Mouse (Mus musculus) left cerebral cortex, adult 9 months (tissue): Measurements from ENCODE around the gene Apoc3.
A peak's percentile ranks its signal among the peaks of the same experiment; 100 is the strongest.

Experiments
- DNase-seq, 2 experiments: peaks; one replicate each; pipeline ENCODE4 v3.0.0; 2022; ENCODE audit warnings: low spot score in 2 of 2

The Apoc3 gene

DNA sequence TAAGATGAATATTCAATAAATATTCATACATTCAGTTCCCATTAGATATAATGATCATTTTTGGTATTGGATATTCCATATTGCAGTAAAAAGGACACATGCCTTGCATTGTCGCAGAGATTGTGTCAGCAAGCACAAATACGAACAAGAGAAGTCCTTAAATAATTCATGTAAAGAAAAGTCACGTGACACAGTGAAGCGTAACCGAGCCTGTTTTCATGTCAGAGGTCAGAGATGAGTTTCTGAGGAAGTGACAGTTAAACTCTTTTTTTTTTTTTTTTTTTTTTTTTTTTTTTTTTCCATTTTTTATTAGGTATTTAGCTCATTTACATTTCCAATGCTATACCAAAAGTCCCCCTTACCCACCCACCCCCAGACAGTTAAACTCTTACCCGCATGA is 42.8 kb downstream of the Apoc3 start:
- no peak for DNase-seq

- peak in 1 of 2 experiments; percentile 39 for DNase-seq
These were observed 43.8 kb downstream of the Apoc3 start for GRCm38 (mm10) chr9:46191644-46192043.

DNA sequence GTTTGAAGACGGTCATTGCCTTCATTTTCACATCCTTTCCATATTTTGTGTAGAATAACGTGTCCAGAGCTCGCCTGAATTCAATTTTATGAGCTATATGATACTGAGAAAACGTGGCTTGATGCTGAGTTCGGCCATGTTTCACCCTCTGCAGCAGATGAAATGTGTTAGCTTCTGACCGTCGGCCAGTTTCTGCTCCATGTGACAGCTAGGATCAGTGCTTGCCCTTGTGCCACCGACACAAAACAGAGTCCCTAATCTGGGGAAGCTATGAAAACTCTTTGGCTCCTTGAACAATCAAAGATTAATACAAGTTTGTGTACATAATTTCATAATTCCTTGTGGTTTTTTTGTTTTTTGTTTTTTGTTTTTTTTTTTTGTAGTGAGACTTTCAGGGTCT is 44.2 kb downstream of the Apoc3 start:
- DNase-seq: no peak

- no peak for DNase-seq
These were observed 46.1 kb downstream of the Apoc3 start for GRCm38 (mm10) chr9:46189381-46189780.

DNA sequence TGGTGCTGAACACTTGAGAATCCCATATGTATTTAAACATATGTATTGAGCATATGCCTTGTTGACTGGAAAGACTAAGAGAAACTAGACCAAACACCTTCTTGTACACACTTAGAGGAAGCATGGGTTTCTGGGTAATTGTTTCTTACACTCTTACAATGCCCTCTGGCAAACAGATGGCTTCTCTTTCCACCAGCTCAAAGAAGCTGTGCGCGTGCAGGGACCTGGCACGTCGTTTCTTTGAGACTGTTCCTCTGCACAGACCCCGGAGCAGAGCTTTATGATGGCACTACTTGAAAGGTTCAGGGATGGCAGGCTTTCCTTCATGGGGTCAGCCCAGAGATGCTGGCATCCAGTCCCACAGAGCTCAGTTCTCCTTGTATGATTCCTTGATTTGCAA is 46.5 kb downstream of the Apoc3 start:
- DNase-seq: no peak

GRCm38 (mm10) chr9:46188370-46188769 is 47.1 kb downstream of the Apoc3 start:
- no peak for DNase-seq

GRCm38 (mm10) chr9:46186387-46186786 is 49.0 kb downstream of the Apoc3 start:
- DNase-seq: no peak

GRCm38 (mm10) chr9:46185191-46185590 is 50.2 kb downstream of the Apoc3 start:
- DNase-seq: peak in 1 of 2 experiments; percentile 21

GRCm38 (mm10) chr9:46184542-46184941 is 50.9 kb downstream of the Apoc3 start:
- no peak for DNase-seq
